Mouse (Mus musculus): ENCODE data around the gene Hoxa5. TPM values are rescaled to one million over a fixed set of nuclear protein-coding genes. Genes with fewer than 3 reads are reported as not detected.

Hoxa5 gene
- polyA plus RNA-seq, 1 experiment from 2014 or later: 1.3 TPM

DNA sequence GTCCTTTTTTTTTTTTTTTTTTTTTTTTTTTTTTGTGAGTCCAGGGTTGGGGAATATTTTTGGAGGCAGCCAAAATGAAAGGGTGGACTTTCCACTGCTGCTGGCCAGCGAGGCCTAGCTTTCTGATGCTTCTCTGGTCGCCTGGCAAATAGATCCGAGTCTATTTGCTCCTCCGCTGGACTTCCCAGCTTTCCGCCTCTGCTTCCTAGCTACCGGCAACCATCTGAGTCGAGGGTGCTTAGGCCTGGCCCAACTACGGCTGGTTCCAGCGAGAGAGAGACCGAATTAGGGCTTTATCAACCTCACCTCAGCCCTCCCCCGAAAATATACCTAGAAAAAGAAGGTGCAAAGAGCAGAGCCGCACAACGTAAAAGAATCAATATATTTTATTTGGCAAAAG lies 18.3 kb upstream of the Hoxa5 start:
- ATAC-seq (replicated peaks; ENCODE audit: extremely low read depth, insufficient read depth, low FRiP score): no peak
- Histone ChIP-seq H3K36me3 (ENCODE audit: control insufficient read depth, insufficient read depth) (no peaks in the 10 kb centered on the region), H3K27ac (ENCODE audit: low read length) (no peak overlapping the region), H3K4me3 (ENCODE audit: low read length) (no peak overlapping the region), H3K27me3 (ENCODE audit: control insufficient read depth, insufficient read depth, low read length) (peaks cover 96% of the 10 kb centered on the region), H3K4me2 (ENCODE audit: low read depth, low read length) (no peak overlapping the region), H3K4me1 (ENCODE audit: control insufficient read depth, insufficient read depth, low read length) (peaks cover 3% of the 10 kb centered on the region), H3K9ac (ENCODE audit: low read length) (no peak overlapping the region), H3K9me3 (replicated peaks; ENCODE audit: control insufficient read depth, low read length) (no peaks in the 10 kb centered on the region)
- 26% methylated on average over 13 of the region's 13 CpGs for WGBS

DNA sequence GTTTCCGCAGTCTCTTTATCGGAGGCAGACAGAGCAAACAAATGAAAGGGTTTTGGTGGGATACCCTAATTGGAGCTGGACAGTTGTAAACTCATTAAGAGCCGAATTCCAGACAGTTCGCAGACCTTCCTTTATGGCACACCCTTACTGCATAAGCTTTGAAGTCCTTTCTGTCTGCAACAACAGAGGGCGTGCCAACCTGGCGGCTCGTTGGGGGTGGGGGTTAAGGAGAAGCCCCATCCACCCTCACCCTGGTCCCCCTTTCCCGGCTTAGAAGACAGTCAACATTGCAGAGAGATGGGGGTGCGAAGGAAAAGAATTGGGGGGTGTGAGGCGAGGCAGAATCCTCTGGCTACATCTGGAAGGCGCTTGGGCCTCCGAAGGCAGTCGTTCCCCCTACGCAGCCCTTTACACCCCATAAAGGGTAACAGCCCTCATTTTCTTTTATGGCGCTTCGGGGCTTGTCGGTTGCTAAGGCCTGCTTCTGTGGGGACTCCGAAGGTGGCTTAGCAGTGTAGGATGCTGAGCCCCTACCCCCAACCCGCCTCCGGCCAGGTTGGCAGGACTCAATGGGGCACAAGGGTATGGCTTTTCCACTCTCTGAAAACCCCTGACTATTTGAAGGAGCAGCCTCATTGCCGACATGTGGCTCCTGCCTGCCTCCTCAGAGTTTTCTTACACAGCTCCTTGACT lies 17.8 kb upstream of the Hoxa5 start:
- ATAC-seq (replicated peaks; ENCODE audit: extremely low read depth, insufficient read depth, low FRiP score): no peak
- Histone ChIP-seq H3K4me1 (ENCODE audit: control insufficient read depth, insufficient read depth, low read length) (peaks cover 6% of the 10 kb centered on the region), H3K36me3 (ENCODE audit: control insufficient read depth, insufficient read depth) (no peaks in the 10 kb centered on the region), H3K4me2 (ENCODE audit: low read depth, low read length) (peak overlapping the region; percentile 97), H3K9me3 (replicated peaks; ENCODE audit: control insufficient read depth, low read length) (no peaks in the 10 kb centered on the region), H3K27ac (ENCODE audit: low read length) (no peak overlapping the region), H3K9ac (ENCODE audit: low read length) (no peak overlapping the region), H3K27me3 (ENCODE audit: control insufficient read depth, insufficient read depth, low read length) (peaks cover 96% of the 10 kb centered on the region), H3K4me3 (ENCODE audit: low read length) (peak overlapping the region; percentile 71)
- 14% methylated on average over 21 of the region's 21 CpGs for WGBS

DNA sequence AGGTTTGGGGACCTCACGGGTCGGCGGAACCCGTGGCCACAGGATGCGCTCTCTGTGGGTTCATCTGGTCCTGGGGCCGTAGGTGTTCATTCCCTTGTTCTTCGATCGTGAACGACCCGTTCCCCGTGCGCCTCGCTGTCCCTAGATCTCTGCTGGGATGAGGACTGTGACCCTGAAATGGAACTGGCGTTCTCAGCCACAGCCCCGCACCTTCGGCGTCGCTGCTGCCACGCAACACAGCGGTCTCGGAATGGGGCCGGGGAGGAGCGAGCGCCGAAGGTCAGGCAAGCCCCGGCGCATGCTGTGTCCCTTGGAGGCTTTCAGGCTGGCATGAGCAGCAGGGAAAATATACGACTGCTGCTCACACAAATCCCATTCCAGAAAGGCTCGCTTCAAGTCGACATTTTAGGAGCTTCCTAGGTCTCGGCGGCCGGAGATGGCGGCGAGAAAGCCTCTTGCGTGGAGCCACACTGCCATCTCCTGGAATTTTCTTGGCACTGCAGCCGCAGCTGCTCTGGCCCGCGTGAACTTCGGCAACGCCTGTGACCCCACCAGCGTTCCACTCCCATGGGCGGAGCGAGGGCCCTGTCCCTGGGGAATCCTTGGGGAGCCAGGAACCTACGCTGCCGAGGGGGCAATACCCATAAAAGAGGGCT lies 17.1 kb upstream of the Hoxa5 start, which contains the start of gene Hoxa7:
Gene Hoxa7 (minus strand): TSS at position 518 of the 656 bp plus-strand sequence.
- H3K36me3 ChIP-seq (ENCODE audit: control insufficient read depth, insufficient read depth): no peaks in the 10 kb centered on the region
- H3K4me3 ChIP-seq (ENCODE audit: low read length): peak within 1 kb of the TSS; percentile 71
- H3K4me1 ChIP-seq (ENCODE audit: control insufficient read depth, insufficient read depth, low read length): peaks cover 11% of the 10 kb centered on the region
- H3K27ac ChIP-seq (ENCODE audit: low read length): no peak within 1 kb of the TSS
- H3K9me3 ChIP-seq (replicated peaks; ENCODE audit: control insufficient read depth, low read length): no peaks in the 10 kb centered on the region
- H3K27me3 ChIP-seq (ENCODE audit: control insufficient read depth, insufficient read depth, low read length): peaks cover 96% of the 10 kb centered on the region
- peak within 1 kb of the TSS; percentile 68 for H3K9ac ChIP-seq (ENCODE audit: low read length)
- H3K4me2 ChIP-seq (ENCODE audit: low read depth, low read length): peak within 1 kb of the TSS; percentile 97
- WGBS: under 1% methylated on average over 46 of the region's 46 CpGs
- peak; percentile 71; the same call in 1 of the 2 replicates for ATAC-seq (replicated peaks; ENCODE audit: extremely low read depth, insufficient read depth, low FRiP score)

DNA sequence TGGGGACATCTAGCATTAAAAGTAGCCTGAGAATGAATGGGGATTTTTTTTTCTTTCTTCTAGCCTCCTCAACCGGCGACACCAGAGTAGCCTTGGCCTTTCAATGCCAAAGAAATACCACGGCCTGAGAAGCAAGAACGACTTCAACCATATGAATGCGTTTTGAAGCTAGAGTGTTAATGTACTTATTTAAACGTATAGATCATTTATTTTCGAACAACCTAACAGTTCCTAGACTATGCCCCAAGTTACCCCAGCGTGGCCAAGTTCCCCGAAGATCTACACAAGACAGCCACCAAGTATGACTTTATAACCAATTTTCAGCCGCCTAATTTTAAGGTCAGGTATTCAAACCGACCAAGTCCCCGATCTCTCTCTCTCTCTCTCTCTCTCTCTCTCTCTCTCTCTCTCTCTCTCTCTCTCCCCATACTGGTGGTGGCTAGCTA lies 16.5 kb upstream of the Hoxa5 start:
- Histone ChIP-seq H3K27me3 (ENCODE audit: control insufficient read depth, insufficient read depth, low read length) (peaks cover 96% of the 10 kb centered on the region), H3K9me3 (replicated peaks; ENCODE audit: control insufficient read depth, low read length) (no peaks in the 10 kb centered on the region), H3K4me2 (ENCODE audit: low read depth, low read length) (peak overlapping the region; percentile 97), H3K9ac (ENCODE audit: low read length) (no peak overlapping the region), H3K27ac (ENCODE audit: low read length) (no peak overlapping the region), H3K36me3 (ENCODE audit: control insufficient read depth, insufficient read depth) (no peaks in the 10 kb centered on the region), H3K4me1 (ENCODE audit: control insufficient read depth, insufficient read depth, low read length) (peaks cover 11% of the 10 kb centered on the region), H3K4me3 (ENCODE audit: low read length) (peak overlapping the region; percentile 71)
- no peak for ATAC-seq (replicated peaks; ENCODE audit: extremely low read depth, insufficient read depth, low FRiP score)
- WGBS: 19% methylated on average over 12 of the region's 12 CpGs

GRCm38 (mm10) chr6:52220003-52220864 lies 15.8 kb upstream of the Hoxa5 start:
- H3K4me3 ChIP-seq (ENCODE audit: low read length): no peak overlapping the region

GRCm38 (mm10) chr6:52219234-52219942 lies 15.0 kb upstream of the Hoxa5 start:
- ATAC-seq (replicated peaks; ENCODE audit: extremely low read depth, insufficient read depth, low FRiP score): no peak
- WGBS: 44% methylated on average over 9 of the region's 9 CpGs

More at GRCm38 (mm10) chr6:52220003-52220864, 15.8 kb upstream of the Hoxa5 start:
- H3K27ac ChIP-seq (ENCODE audit: low read length): no peak overlapping the region
- peaks cover 96% of the 10 kb centered on the region for H3K27me3 ChIP-seq (ENCODE audit: control insufficient read depth, insufficient read depth, low read length)
- peaks cover 11% of the 10 kb centered on the region for H3K4me1 ChIP-seq (ENCODE audit: control insufficient read depth, insufficient read depth, low read length)
- no peak for ATAC-seq (replicated peaks; ENCODE audit: extremely low read depth, insufficient read depth, low FRiP score)
- no peaks in the 10 kb centered on the region for H3K36me3 ChIP-seq (ENCODE audit: control insufficient read depth, insufficient read depth)
- no peaks in the 10 kb centered on the region for H3K9me3 ChIP-seq (replicated peaks; ENCODE audit: control insufficient read depth, low read length)
- no peak overlapping the region for H3K4me2 ChIP-seq (ENCODE audit: low read depth, low read length)
- H3K9ac ChIP-seq (ENCODE audit: low read length): no peak overlapping the region
- WGBS: 38% methylated on average over 32 of the region's 32 CpGs

DNA sequence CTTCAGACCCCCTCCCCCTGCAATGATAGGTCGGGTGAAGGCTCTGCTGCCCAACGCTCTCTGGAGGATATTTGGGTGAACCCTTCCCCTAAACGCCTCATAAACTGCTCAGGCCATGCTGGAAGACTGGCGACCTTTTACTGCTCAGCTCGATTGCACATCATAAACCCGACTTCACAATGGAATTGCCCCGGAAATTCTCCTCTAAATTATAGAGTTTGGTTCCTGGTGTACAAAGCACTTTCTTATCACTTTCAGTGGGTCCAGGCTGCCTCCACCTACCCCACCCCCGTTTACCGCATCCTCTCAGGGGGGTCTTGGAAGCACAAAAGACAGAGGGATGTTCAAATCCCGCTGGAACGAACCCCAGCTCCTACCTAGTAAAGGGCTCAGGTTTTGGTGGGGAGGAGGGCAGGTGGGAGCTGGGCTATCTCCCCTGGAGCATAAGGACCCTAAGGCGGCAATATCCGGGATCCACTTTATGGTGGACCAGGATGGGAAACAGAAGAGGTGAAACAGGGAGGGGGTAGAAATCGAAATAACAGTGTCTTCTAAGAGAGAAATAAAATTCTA lies 14.3 kb upstream of the Hoxa5 start:
- Histone ChIP-seq H3K36me3 (ENCODE audit: control insufficient read depth, insufficient read depth) (no peaks in the 10 kb centered on the region), H3K4me3 (ENCODE audit: low read length) (no peak overlapping the region), H3K27ac (ENCODE audit: low read length) (no peak overlapping the region), H3K9ac (ENCODE audit: low read length) (no peak overlapping the region), H3K27me3 (ENCODE audit: control insufficient read depth, insufficient read depth, low read length) (peaks cover 98% of the 10 kb centered on the region), H3K4me2 (ENCODE audit: low read depth, low read length) (no peak overlapping the region), H3K9me3 (replicated peaks; ENCODE audit: control insufficient read depth, low read length) (no peaks in the 10 kb centered on the region), H3K4me1 (ENCODE audit: control insufficient read depth, insufficient read depth, low read length) (peaks cover 11% of the 10 kb centered on the region)
- 19% methylated on average over 14 of the region's 14 CpGs for WGBS
- ATAC-seq (replicated peaks; ENCODE audit: extremely low read depth, insufficient read depth, low FRiP score): no peak

More at GRCm38 (mm10) chr6:52219234-52219942, 15.0 kb upstream of the Hoxa5 start:
- no peaks in the 10 kb centered on the region for H3K9me3 ChIP-seq (replicated peaks; ENCODE audit: control insufficient read depth, low read length)
- H3K4me3 ChIP-seq (ENCODE audit: low read length): no peak overlapping the region
- H3K27me3 ChIP-seq (ENCODE audit: control insufficient read depth, insufficient read depth, low read length): peaks cover 98% of the 10 kb centered on the region
- H3K9ac ChIP-seq (ENCODE audit: low read length): no peak overlapping the region
- no peak overlapping the region for H3K4me2 ChIP-seq (ENCODE audit: low read depth, low read length)
- H3K27ac ChIP-seq (ENCODE audit: low read length): no peak overlapping the region
- peaks cover 11% of the 10 kb centered on the region for H3K4me1 ChIP-seq (ENCODE audit: control insufficient read depth, insufficient read depth, low read length)
- no peaks in the 10 kb centered on the region for H3K36me3 ChIP-seq (ENCODE audit: control insufficient read depth, insufficient read depth)

DNA sequence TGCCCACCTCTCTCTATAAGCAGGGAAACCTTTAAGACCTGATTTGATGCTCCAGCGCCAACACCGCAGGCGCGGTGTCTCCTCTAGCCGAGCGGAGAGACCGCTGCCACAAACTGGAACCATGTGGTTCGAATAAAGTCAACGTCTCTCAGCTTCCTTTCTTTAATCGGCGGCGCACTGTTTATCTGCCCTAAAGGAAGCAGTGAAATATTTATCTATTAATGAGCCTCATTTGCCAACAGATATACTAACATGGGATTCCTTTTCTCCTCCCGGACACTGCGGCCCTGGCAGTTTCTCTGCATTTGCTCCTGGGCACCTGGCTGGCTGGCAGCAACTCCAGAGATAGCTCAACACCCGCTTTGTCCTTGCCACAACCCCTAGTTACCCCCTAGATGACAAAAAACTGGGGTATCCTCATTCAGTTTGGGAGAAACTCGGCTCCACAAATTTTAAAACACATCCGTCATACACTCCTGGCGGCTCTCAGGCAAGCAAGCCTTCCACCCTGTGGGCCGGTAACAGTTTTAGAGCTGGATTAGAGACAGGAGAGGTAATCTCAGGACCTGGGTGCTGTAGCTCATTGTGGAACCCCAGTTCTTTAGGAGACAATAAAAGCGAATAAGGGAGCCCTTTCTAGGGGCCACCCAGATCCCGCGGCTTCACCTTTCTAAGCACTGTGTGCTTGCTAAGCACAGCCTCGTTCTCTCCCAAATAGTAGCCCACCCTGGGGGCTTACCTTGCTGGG lies 13.7 kb upstream of the Hoxa5 start:
- Histone ChIP-seq H3K9me3 (replicated peaks; ENCODE audit: control insufficient read depth, low read length) (no peaks in the 10 kb centered on the region), H3K27ac (ENCODE audit: low read length) (no peak overlapping the region), H3K36me3 (ENCODE audit: control insufficient read depth, insufficient read depth) (no peaks in the 10 kb centered on the region), H3K4me3 (ENCODE audit: low read length) (no peak overlapping the region), H3K4me1 (ENCODE audit: control insufficient read depth, insufficient read depth, low read length) (peaks cover 13% of the 10 kb centered on the region), H3K9ac (ENCODE audit: low read length) (no peak overlapping the region), H3K27me3 (ENCODE audit: control insufficient read depth, insufficient read depth, low read length) (peaks cover 99% of the 10 kb centered on the region), H3K4me2 (ENCODE audit: low read depth, low read length) (peak overlapping the region; percentile 53; the same call in 1 of the 2 replicates)
- no peak for ATAC-seq (replicated peaks; ENCODE audit: extremely low read depth, insufficient read depth, low FRiP score)
- 9% methylated on average over 23 of the region's 23 CpGs for WGBS
